Mouse (Mus musculus) neural tube, embryonic 11.5 days (tissue): ENCODE data around the gene Map7. TPM values are rescaled to one million over a fixed set of nuclear protein-coding genes. Genes with fewer than 3 reads are reported as not detected.
A peak's percentile ranks its signal among the peaks of the same experiment; 100 is the strongest.

Experiments used
- ATAC-seq: fragments of 200-750 bp; cut with Nextera tagmentation; 2 replicates; pipeline ENCODE4 v1.8.0; 2017; ENCODE audit warnings: moderate number of reproducible peaks, mild to moderate bottlenecking, moderate TSS enrichment, moderate library complexity; ENCODE audit not compliant: insufficient read depth, low FRiP score, low TSS enrichment
- DNase-seq: peaks from one replicate; pipeline ENCODE4 v3.0.0-alpha.2; 2015; ENCODE audit warnings: low spot score
- H3K27ac ChIP-seq: fragments of 300-500 bp; sonication (generic); 2 replicates; pipeline ENCODE4 v1.5.1; 2014; ENCODE audit warnings: low read depth, mild to moderate bottlenecking, low read length
- H3K27me3 ChIP-seq: fragments of 300-500 bp; sonication (generic); 2 replicates; pipeline ENCODE4 v1.6.1; 2014; ENCODE audit warnings: mild to moderate bottlenecking, low read length, mixed read lengths; ENCODE audit not compliant: control insufficient read depth, insufficient read depth
- H3K36me3 ChIP-seq: fragments of 300-500 bp; sonication (generic); 2 replicates; pipeline ENCODE4 v1.6.1; 2014; ENCODE audit warnings: mild to moderate bottlenecking, low read length, moderate library complexity, mixed read lengths; ENCODE audit not compliant: control insufficient read depth, insufficient read depth
- H3K4me1 ChIP-seq: fragments of 300-500 bp; sonication (generic); 2 replicates; pipeline ENCODE4 v1.6.1; 2014; ENCODE audit warnings: low read length, mixed read lengths; ENCODE audit not compliant: control insufficient read depth, insufficient read depth
- H3K4me2 ChIP-seq: fragments of 300-500 bp; sonication (generic); 2 replicates; pipeline ENCODE4 v1.6.1; 2014; ENCODE audit warnings: low read depth, mild to moderate bottlenecking, moderate library complexity
- H3K4me3 ChIP-seq: fragments of 300-500 bp; sonication (generic); 2 replicates; pipeline ENCODE4 v1.5.1; 2014; ENCODE audit warnings: low read depth, low read length
- H3K9ac ChIP-seq: fragments of 300-500 bp; sonication (generic); 2 replicates; pipeline ENCODE4 v1.6.1; 2014; ENCODE audit warnings: mild to moderate bottlenecking, low read length
- H3K9me3 ChIP-seq: fragments of 300-500 bp; sonication (generic); 2 replicates; pipeline ENCODE4 v1.6.1; 2016; ENCODE audit warnings: low read length; ENCODE audit not compliant: control insufficient read depth
- WGBS: fragments of 180-500 bp; shearing (Covaris S2); extraction: QIAGEN DNeasy Blood & Tissue Kit; methylation state at CpG from one replicate; pipeline ENCODE4 v1.1.7; 2014; 5-methylcytosine and 5-hydroxymethylcytosine counted together
- microRNA-seq: library from miRNA; unstranded; fragments of <30 nt; microRNA quantifications from one replicate; pipeline ENCODE4, GENCODE M21; 2016
- polyA plus RNA-seq: library from polyadenylated mRNA; unstranded; fragments of >200 nt; fragmentation: Nextera tagmentation; extraction: Ambion mirVana; gene quantifications from 2 replicates; pipeline ENCODE4 v1.2.1, GENCODE M21; 2014

Gene Map7
- polyA plus RNA-seq, 1 experiment from 2014 or later: 5.4 TPM

DNA sequence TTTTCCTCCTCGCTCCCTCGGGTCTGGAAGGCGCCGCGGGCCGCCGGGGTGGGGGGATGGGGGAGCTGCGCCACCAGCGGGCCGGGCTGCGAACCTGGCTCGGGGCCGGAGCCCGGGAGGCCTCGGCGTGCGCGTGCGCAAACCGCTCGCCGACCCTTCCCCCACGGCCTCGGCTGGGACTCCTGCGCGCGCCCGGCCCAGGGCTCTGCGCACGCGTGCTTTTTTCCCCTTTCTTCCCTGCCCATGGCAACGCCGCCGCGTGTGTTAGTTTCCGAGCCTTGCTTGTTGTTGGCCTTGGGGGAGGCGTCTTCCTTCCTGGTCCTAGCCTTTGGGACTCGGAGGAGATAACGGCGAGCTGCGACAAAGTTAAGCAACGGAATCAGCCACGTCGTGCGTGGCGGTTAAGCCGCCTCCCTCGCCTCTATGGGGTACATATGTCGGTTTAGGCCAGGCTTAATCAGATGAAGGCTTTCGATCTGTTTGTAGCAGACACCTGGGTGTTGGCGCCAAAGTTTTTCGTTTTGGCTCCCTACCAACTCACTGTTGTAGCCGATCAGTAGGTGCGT is 164.5 kb downstream of the Map7 start:
- Histone ChIP-seq H3K27me3 (no peaks in the 10 kb centered on the region), H3K4me3 (peak overlapping the region; percentile 85), H3K27ac (peak overlapping the region; percentile 100), H3K4me1 (peaks cover 12% of the 10 kb centered on the region), H3K4me2 (peak overlapping the region; percentile 56), H3K36me3 (no peaks in the 10 kb centered on the region), H3K9me3 (no peaks in the 10 kb centered on the region), H3K9ac (peak overlapping the region; percentile 90)
- peak; percentile 93 for DNase-seq
- WGBS: 0% methylated on average over 41 of the region's 54 CpGs
- ATAC-seq: peak; percentile 78

DNA sequence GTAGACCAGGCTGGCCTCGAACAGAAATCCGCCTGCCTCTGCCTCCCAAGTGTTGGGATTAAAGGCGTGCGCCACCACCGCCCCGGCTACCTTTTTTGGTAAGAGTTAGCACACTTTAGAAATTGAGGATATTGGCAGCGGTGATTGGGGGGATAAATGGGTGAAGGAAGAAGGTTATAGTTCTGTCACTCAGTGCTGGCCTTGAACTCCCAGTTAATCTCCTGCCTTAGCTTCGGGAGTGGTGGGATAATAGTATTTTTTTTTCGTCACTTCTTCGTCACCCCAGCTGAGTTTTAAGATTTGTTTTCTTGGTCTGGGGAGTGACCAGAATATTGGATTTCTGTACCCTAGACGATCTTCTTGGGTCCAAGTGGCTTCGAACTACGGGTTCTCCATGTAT is 165.2 kb downstream of the Map7 start:
- ATAC-seq (no peak), DNase-seq (no peak)
- H3K27me3 ChIP-seq: no peaks in the 10 kb centered on the region
- H3K36me3 ChIP-seq: peaks cover 2% of the 10 kb centered on the region
- H3K4me1 ChIP-seq: peaks cover 12% of the 10 kb centered on the region
- no peak overlapping the region for H3K27ac ChIP-seq
- no peaks in the 10 kb centered on the region for H3K9me3 ChIP-seq
- H3K9ac ChIP-seq: peak overlapping the region; percentile 90
- 50% methylated on average over 13 of the region's 13 CpGs for WGBS
- peak overlapping the region; percentile 56 for H3K4me2 ChIP-seq
- peak overlapping the region; percentile 85 for H3K4me3 ChIP-seq

DNA sequence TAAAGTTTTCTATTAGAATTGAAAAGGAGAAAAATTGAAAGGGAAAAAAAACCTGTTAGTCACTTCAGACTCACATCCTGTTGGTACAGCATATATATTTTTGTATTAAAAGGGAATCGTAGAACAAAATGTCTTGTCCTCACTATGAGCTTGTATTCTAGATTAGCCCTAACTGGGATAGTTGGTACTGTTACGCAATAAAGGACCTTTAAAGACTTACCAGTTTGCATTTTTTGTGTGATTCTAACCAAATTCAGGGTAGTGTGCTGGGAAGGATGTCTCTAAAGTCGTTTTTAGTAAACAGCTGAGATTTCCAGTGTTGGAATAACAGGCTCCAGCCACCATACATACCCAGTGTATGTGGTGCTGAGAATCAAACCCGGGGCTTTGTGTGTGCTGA is 165.7 kb downstream of the Map7 start:
- Histone ChIP-seq H3K27me3 (no peaks in the 10 kb centered on the region), H3K36me3 (peaks cover 3% of the 10 kb centered on the region), H3K9me3 (no peaks in the 10 kb centered on the region), H3K4me3 (no peak overlapping the region; the same call in 1 of the 2 replicates), H3K9ac (no peak overlapping the region), H3K4me1 (peaks cover 12% of the 10 kb centered on the region), H3K27ac (no peak overlapping the region), H3K4me2 (peak overlapping the region; percentile 56; the same call in 1 of the 2 replicates)
- WGBS: 87% methylated on average over 4 of the region's 4 CpGs
- DNase-seq: no peak
- no peak for ATAC-seq

DNA sequence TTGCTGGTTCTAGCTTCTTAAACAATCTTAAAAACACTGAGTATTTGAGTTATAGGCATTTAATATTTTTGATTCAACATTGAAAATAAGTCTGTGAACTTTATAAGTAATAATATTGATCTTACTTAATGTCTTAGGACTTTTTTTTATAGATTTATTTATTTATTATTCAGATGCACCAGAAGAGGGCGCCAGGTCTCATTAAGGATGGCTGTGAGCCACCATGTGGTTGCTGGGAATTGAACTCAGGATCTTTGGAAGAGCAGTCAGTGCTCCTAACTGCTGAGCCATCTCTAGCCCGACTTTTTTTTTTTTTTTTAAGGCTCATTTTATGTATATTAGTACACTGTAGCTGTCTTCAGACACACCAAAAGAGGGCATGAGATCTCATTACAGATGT is 166.5 kb downstream of the Map7 start:
- no peak for ATAC-seq
- Histone ChIP-seq H3K36me3 (peaks cover 3% of the 10 kb centered on the region), H3K9ac (no peak overlapping the region), H3K27ac (no peak overlapping the region), H3K27me3 (no peaks in the 10 kb centered on the region), H3K4me2 (no peak overlapping the region), H3K9me3 (no peaks in the 10 kb centered on the region), H3K4me1 (peaks cover 12% of the 10 kb centered on the region), H3K4me3 (no peak overlapping the region)
- no peak for DNase-seq
- 58% methylated on average over 2 of the region's 2 CpGs for WGBS

DNA sequence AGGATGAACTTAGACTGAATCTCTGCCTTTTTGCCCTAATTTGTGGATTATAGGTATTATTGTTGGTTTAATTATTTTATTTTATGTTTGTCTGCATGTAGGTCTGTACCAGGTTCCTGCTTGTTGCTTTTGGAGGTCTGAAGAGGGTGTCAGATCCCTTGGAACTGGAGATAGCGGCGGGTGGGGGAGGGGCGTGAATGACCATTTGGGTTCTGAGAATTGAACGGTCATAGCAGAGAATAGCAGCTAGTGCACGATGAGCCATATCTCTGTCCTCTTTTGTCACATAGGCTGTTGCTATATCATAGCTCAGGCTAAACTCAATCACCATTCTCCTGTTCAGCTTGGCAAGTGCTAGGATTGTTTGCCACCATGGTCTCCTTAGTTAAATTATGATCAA is 169.2 kb downstream of the Map7 start:
- no peak overlapping the region for H3K4me2 ChIP-seq
- H3K4me1 ChIP-seq: 0 out of 2 replicates have a peak, but pooled peaks cover 5% of the 10 kb centered on the region
- no peak overlapping the region for H3K27ac ChIP-seq
- no peaks in the 10 kb centered on the region for H3K27me3 ChIP-seq
- H3K4me3 ChIP-seq: no peak overlapping the region
- DNase-seq (no peak), ATAC-seq (no peak)
- no peak overlapping the region for H3K9ac ChIP-seq
- H3K36me3 ChIP-seq: peaks cover 5% of the 10 kb centered on the region
- WGBS: 77% methylated on average over 5 of the region's 5 CpGs
- no peaks in the 10 kb centered on the region for H3K9me3 ChIP-seq

DNA sequence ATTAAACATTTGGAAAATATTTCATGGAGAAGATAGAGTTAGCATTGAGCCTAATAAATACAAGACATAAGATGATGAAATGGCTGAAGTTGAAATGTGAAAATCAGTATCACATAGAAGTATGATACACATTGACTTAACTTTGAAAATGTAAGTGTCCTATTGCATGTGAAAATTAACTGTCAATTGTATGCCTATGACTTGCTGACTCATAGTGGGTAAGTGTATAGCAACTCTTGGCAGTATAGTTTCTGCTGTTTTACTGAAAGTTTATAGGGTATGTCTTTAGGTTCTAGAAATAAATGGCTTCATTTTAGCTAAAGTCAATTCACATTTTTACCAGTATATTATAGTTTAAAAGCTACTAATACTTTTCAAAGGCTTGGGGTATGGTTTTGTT is 178.0 kb downstream of the Map7 start:
- no peaks in the 10 kb centered on the region for H3K9me3 ChIP-seq
- no peak overlapping the region for H3K27ac ChIP-seq
- H3K4me2 ChIP-seq: no peak overlapping the region
- H3K4me1 ChIP-seq: no peaks in the 10 kb centered on the region
- no peak overlapping the region for H3K4me3 ChIP-seq
- peaks cover 15% of the 10 kb centered on the region for H3K36me3 ChIP-seq
- no peak overlapping the region for H3K9ac ChIP-seq
- DNase-seq (no peak), ATAC-seq (no peak)
- no peaks in the 10 kb centered on the region for H3K27me3 ChIP-seq

Small RNA genes lying within 50 kb of the gene (microRNA-seq; reads per million reads assigned to microRNA genes)
- gene Mir6413: not detected

Other genes with a start within 250 kb of the Map7 start
- gene Pex7, start 240.8 kb upstream of the Map7 start, polyA plus RNA-seq: 27.2 and 29.1 TPM in 2 replicates
- 0.85 and 1.4 TPM in 2 replicates for gene Map3k5, start 214.0 kb upstream of the Map7 start, polyA plus RNA-seq
- gene Bclaf1, start 164.0 kb downstream of the Map7 start, polyA plus RNA-seq: 163 and 174 TPM in 2 replicates
- 0.70 and 0.82 TPM in 2 replicates for gene Mtfr2, start 199.3 kb downstream of the Map7 start, polyA plus RNA-seq